Mouse (Mus musculus): Measurements from ENCODE around the gene Tmem184b. TPM values are rescaled to one million over a fixed set of nuclear protein-coding genes. Genes with fewer than 3 reads are reported as not detected.

Gene Tmem184b
- total and polyA plus RNA-seq, 3 experiments: 1.9 to 13.8 (median 11.3) TPM

- TF ChIP-seq CTCF (IDR thresholded peaks at IDR 0.05; ENCODE audit: low read depth, low read length) (no peak), TAL1 (conservative IDR thresholded peaks at IDR 0.05; ENCODE audit: low read depth, low read length) (no peak), POLR2AphosphoS5 (IDR thresholded peaks at IDR 0.05; ENCODE audit: insufficient replicate concordance, low read depth, low read length) (no peak), GATA2 (IDR thresholded peaks at IDR 0.05; ENCODE audit: borderline replicate concordance, low read depth, low read length) (no peak), GATA1 (IDR thresholded peaks at IDR 0.05; ENCODE audit: borderline replicate concordance, low read length) (no peak)
- H3K4me3 ChIP-seq (ENCODE audit: low read depth, low read length): no peak overlapping the region
- no peak for ATAC-seq (ENCODE audit: extremely low read depth, insufficient number of reproducible peaks, low FRiP score, poor library complexity, severe bottlenecking)
- no peak for DNase-seq (ENCODE audit: low spot score)
- peaks cover 18% of the 10 kb centered on the region for H3K27me3 ChIP-seq (ENCODE audit: insufficient read depth, low read length)
- no peaks in the 10 kb centered on the region for H3K9me3 ChIP-seq (replicated peaks)
- H3K36me3 ChIP-seq (replicated peaks): no peaks in the 10 kb centered on the region
- H3K4me1 ChIP-seq (ENCODE audit: insufficient read depth, low read depth, low read length): peaks cover 12% of the 10 kb centered on the region
These were observed 13.2 kb upstream of the Tmem184b start for GRCm38 (mm10) chr15:79416460-79417085.

GRCm38 (mm10) chr15:79414513-79414912 lies 11.1 kb upstream of the Tmem184b start:
- ATAC-seq (ENCODE audit: extremely low read depth, insufficient number of reproducible peaks, low FRiP score, poor library complexity, severe bottlenecking) (no peak), DNase-seq (ENCODE audit: low spot score) (no peak)
- peaks cover 14% of the 10 kb centered on the region for H3K27me3 ChIP-seq (ENCODE audit: insufficient read depth, low read length)
- no peak overlapping the region for H3K4me3 ChIP-seq (ENCODE audit: low read depth, low read length)
- no peaks in the 10 kb centered on the region for H3K9me3 ChIP-seq (replicated peaks)
- H3K4me1 ChIP-seq (ENCODE audit: insufficient read depth, low read depth, low read length): peaks cover 12% of the 10 kb centered on the region
- no peak for TF ChIP-seq GATA1 (IDR thresholded peaks at IDR 0.05; ENCODE audit: borderline replicate concordance, low read length)
- no peak for TF ChIP-seq CTCF (IDR thresholded peaks at IDR 0.05; ENCODE audit: low read depth, low read length)
- TF ChIP-seq TAL1 (conservative IDR thresholded peaks at IDR 0.05; ENCODE audit: low read depth, low read length): no peak
- no peaks in the 10 kb centered on the region for H3K36me3 ChIP-seq (replicated peaks)

- Histone ChIP-seq H3K9me3 (replicated peaks) (no peaks in the 10 kb centered on the region), H3K4me3 (ENCODE audit: low read depth, low read length) (no peak overlapping the region), H3K27me3 (ENCODE audit: insufficient read depth, low read length) (peaks cover 19% of the 10 kb centered on the region), H3K4me1 (ENCODE audit: insufficient read depth, low read depth, low read length) (peaks cover 12% of the 10 kb centered on the region), H3K36me3 (replicated peaks) (no peaks in the 10 kb centered on the region)
- ATAC-seq (ENCODE audit: extremely low read depth, insufficient number of reproducible peaks, low FRiP score, poor library complexity, severe bottlenecking) (no peak), DNase-seq (ENCODE audit: low spot score) (no peak)
- no peak for TF ChIP-seq TAL1 (conservative IDR thresholded peaks at IDR 0.05; ENCODE audit: low read depth, low read length)
- TF ChIP-seq POLR2AphosphoS5 (IDR thresholded peaks at IDR 0.05; ENCODE audit: insufficient replicate concordance, low read depth, low read length): no peak
- no peak for TF ChIP-seq GATA1 (IDR thresholded peaks at IDR 0.05; ENCODE audit: borderline replicate concordance, low read length)
- TF ChIP-seq GATA2 (IDR thresholded peaks at IDR 0.05; ENCODE audit: borderline replicate concordance, low read depth, low read length): no peak
These were observed 10.4 kb upstream of the Tmem184b start for GRCm38 (mm10) chr15:79413802-79414201.

- ATAC-seq (ENCODE audit: extremely low read depth, insufficient number of reproducible peaks, low FRiP score, poor library complexity, severe bottlenecking) (no peak), DNase-seq (ENCODE audit: low spot score) (no peak)
- Histone ChIP-seq H3K27me3 (ENCODE audit: insufficient read depth, low read length) (peaks cover 21% of the 10 kb centered on the region), H3K9me3 (replicated peaks) (no peaks in the 10 kb centered on the region), H3K4me3 (ENCODE audit: low read depth, low read length) (no peak overlapping the region), H3K36me3 (replicated peaks) (no peaks in the 10 kb centered on the region), H3K4me1 (ENCODE audit: insufficient read depth, low read depth, low read length) (peaks cover 14% of the 10 kb centered on the region)
- TF ChIP-seq GATA2 (IDR thresholded peaks at IDR 0.05; ENCODE audit: borderline replicate concordance, low read depth, low read length) (no peak), GATA1 (IDR thresholded peaks at IDR 0.05; ENCODE audit: borderline replicate concordance, low read length) (no peak), TAL1 (conservative IDR thresholded peaks at IDR 0.05; ENCODE audit: low read depth, low read length) (no peak), CTCF (IDR thresholded peaks at IDR 0.05; ENCODE audit: low read depth, low read length) (no peak), POLR2AphosphoS5 (IDR thresholded peaks at IDR 0.05; ENCODE audit: insufficient replicate concordance, low read depth, low read length) (no peak)
These were observed 9.8 kb upstream of the Tmem184b start for GRCm38 (mm10) chr15:79413201-79413600.

- Histone ChIP-seq H3K9me3 (replicated peaks) (no peaks in the 10 kb centered on the region), H3K4me3 (ENCODE audit: low read depth, low read length) (no peak overlapping the region), H3K27me3 (ENCODE audit: insufficient read depth, low read length) (peaks cover 29% of the 10 kb centered on the region), H3K4me1 (ENCODE audit: insufficient read depth, low read depth, low read length) (peaks cover 18% of the 10 kb centered on the region), H3K36me3 (replicated peaks) (no peaks in the 10 kb centered on the region)
- DNase-seq (ENCODE audit: low spot score) (no peak), ATAC-seq (ENCODE audit: extremely low read depth, insufficient number of reproducible peaks, low FRiP score, poor library complexity, severe bottlenecking) (no peak)
- TF ChIP-seq GATA2 (IDR thresholded peaks at IDR 0.05; ENCODE audit: borderline replicate concordance, low read depth, low read length): no peak
- TF ChIP-seq CTCF (IDR thresholded peaks at IDR 0.05; ENCODE audit: low read depth, low read length): no peak
- TF ChIP-seq TAL1 (conservative IDR thresholded peaks at IDR 0.05; ENCODE audit: low read depth, low read length): no peak
- no peak for TF ChIP-seq GATA1 (IDR thresholded peaks at IDR 0.05; ENCODE audit: borderline replicate concordance, low read length)
- no peak for TF ChIP-seq POLR2AphosphoS5 (IDR thresholded peaks at IDR 0.05; ENCODE audit: insufficient replicate concordance, low read depth, low read length)
These were observed 8.1 kb upstream of the Tmem184b start for GRCm38 (mm10) chr15:79411363-79412065.

- Histone ChIP-seq H3K36me3 (replicated peaks) (no peaks in the 10 kb centered on the region), H3K4me3 (ENCODE audit: low read depth, low read length) (no peak overlapping the region), H3K27me3 (ENCODE audit: insufficient read depth, low read length) (peaks cover 42% of the 10 kb centered on the region), H3K4me1 (ENCODE audit: insufficient read depth, low read depth, low read length) (peaks cover 19% of the 10 kb centered on the region), H3K9me3 (replicated peaks) (no peaks in the 10 kb centered on the region)
- TF ChIP-seq POLR2AphosphoS5 (IDR thresholded peaks at IDR 0.05; ENCODE audit: insufficient replicate concordance, low read depth, low read length): no peak
- no peak for TF ChIP-seq GATA1 (IDR thresholded peaks at IDR 0.05; ENCODE audit: borderline replicate concordance, low read length)
- TF ChIP-seq GATA2 (IDR thresholded peaks at IDR 0.05; ENCODE audit: borderline replicate concordance, low read depth, low read length): no peak
- no peak for TF ChIP-seq TAL1 (conservative IDR thresholded peaks at IDR 0.05; ENCODE audit: low read depth, low read length)
- no peak for TF ChIP-seq CTCF (IDR thresholded peaks at IDR 0.05; ENCODE audit: low read depth, low read length)
- DNase-seq (ENCODE audit: low spot score): no peak
- no peak for ATAC-seq (ENCODE audit: extremely low read depth, insufficient number of reproducible peaks, low FRiP score, poor library complexity, severe bottlenecking)
These were observed 5.8 kb upstream of the Tmem184b start for GRCm38 (mm10) chr15:79409077-79409573.

Measured in G1E (cell line).